ENCODE assay signal across 13 mouse cellular contexts in genomic region chr4:106581176-106581864, GRCm38 (mm10). TPM values are rescaled to one million over a fixed set of nuclear protein-coding genes. Genes with fewer than 3 reads are reported as not detected.
DNase-seq lines count a peak whose midpoint lies in the region; ATAC-seq lines count a peak whose summit lies in the region.
"Had no signal": no experiment of that assay in that cellular context is flagged by ENCODE, and none has a peak within 500 bp of the region (broad histone marks: within the 10 kb centered on the region; RNA-seq: fewer than 3 reads in every experiment).

No protein-coding gene starts in this region.

- 34% methylated on average over 14 of the region's 14 CpGs for WGBS in heart, embryonic 12.5 days
- 67% methylated on average over 14 of the region's 14 CpGs for WGBS in liver, embryonic 11.5 days

- peaks cover 36% of the 10 kb centered on the region for H3K4me1 ChIP-seq in heart, embryonic 12.5 days (replicated peaks)
- H3K4me1 ChIP-seq in liver, embryonic 11.5 days (replicated peaks; ENCODE audit: control insufficient read depth, insufficient read depth, low read length): peaks cover 29% of the 10 kb centered on the region

- H3K27ac ChIP-seq in heart, embryonic 12.5 days (ENCODE audit: poor library complexity, severe bottlenecking): peak overlapping the region; percentile 78
- peak overlapping the region; percentile 96; the same call in 1 of the 2 replicates for H3K27ac ChIP-seq in liver, embryonic 11.5 days (ENCODE audit: low read depth, low read length)
- H3K27ac ChIP-seq: embryonic facial prominence, embryonic 15.5 days had no signal

- peaks cover 70% of the 10 kb centered on the region for H3K36me3 ChIP-seq in heart, embryonic 12.5 days
- peaks cover 35% of the 10 kb centered on the region for H3K36me3 ChIP-seq in liver, embryonic 11.5 days (ENCODE audit: control insufficient read depth, insufficient read depth, low read length)

- ATAC-seq in heart, embryonic 12.5 days (ENCODE audit: insufficient number of reproducible peaks, low FRiP score): 0 out of 2 replicates have a peak, but pooled peaks have one; percentile 49
- ATAC-seq in liver, embryonic 11.5 days (replicated peaks; ENCODE audit: low FRiP score): no peak; the same call in 1 of the 2 replicates
- no peak for ATAC-seq in megakaryocyte-erythroid progenitor cell, adult 5-6 weeks (replicated peaks; ENCODE audit: low FRiP score, low TSS enrichment, poor library complexity, severe bottlenecking)

- H3K9ac ChIP-seq in heart, embryonic 12.5 days: no peak overlapping the region
- no peak overlapping the region for H3K9ac ChIP-seq in liver, embryonic 11.5 days (ENCODE audit: low read depth, low read length)
- H3K9ac ChIP-seq: embryonic facial prominence, embryonic 15.5 days had no signal

- H3K4me3 ChIP-seq in heart, embryonic 12.5 days: 0 out of 2 replicates have a peak overlapping the region, but pooled peaks have one; percentile 5
- no peak overlapping the region for H3K4me3 ChIP-seq in liver, embryonic 11.5 days (ENCODE audit: low read depth, low read length)
- H3K4me3 ChIP-seq: embryonic facial prominence, embryonic 15.5 days had no signal

- H3K9me3 ChIP-seq in heart, embryonic 12.5 days (replicated peaks): no peaks in the 10 kb centered on the region
- no peaks in the 10 kb centered on the region for H3K9me3 ChIP-seq in liver, embryonic 11.5 days (ENCODE audit: control insufficient read depth, low read length)
- H3K9me3 ChIP-seq: embryonic facial prominence, embryonic 15.5 days had no signal

- DNase-seq in right cerebral cortex, postnatal 10 days (ENCODE audit: low spot score in 2 of 2): peak; percentile 71 to 87
- no peak for DNase-seq in right cerebral cortex, postnatal 4 days
- DNase-seq in liver, embryonic 11.5 days (ENCODE audit: low spot score): no peak
- no peak for DNase-seq in cerebellum, postnatal 4 days (ENCODE audit: low spot score in 2 of 2)
- DNase-seq in kidney, adult 8-10 months: no peak
- DNase-seq: adrenal gland, postnatal 10 days; cerebellum, adult 8-10 months; kidney, adult 18-20 months; lung, postnatal 4 days had no signal

- peak overlapping the region; percentile 53 for H3K4me2 ChIP-seq in heart, embryonic 12.5 days
- no peak overlapping the region; the same call in 1 of the 2 replicates for H3K4me2 ChIP-seq in liver, embryonic 11.5 days
- H3K4me2 ChIP-seq: embryonic facial prominence, embryonic 15.5 days had no signal

- H3K27me3 ChIP-seq in heart, embryonic 12.5 days (replicated peaks): no peaks in the 10 kb centered on the region
- no peaks in the 10 kb centered on the region for H3K27me3 ChIP-seq in liver, embryonic 11.5 days (replicated peaks; ENCODE audit: control insufficient read depth, insufficient read depth, low read length)
- H3K27me3 ChIP-seq: embryonic facial prominence, embryonic 15.5 days had no signal

RNA-seq across cellular contexts. Expression of gene Dhcr24, which starts 20.5 kb away (rescaled TPM):
- 3.9 and 4.7 TPM in 2 replicates for polyA plus RNA-seq in heart, embryonic 12.5 days (2016; fragmentation: Nextera tagmentation; extraction: Ambion mirVana)
- polyA plus RNA-seq in liver, embryonic 11.5 days (2014; fragmentation: Nextera tagmentation; extraction: Ambion mirVana): 22.9 and 23.0 TPM in 2 replicates
- 27.7 and 27.8 TPM in 2 replicates for total RNA-seq in megakaryocyte-erythroid progenitor cell, adult 5-6 weeks (2014; fragmentation: Nextera tagmentation)
- total RNA-seq in megakaryocyte-erythroid progenitor cell, adult 5-6 weeks (2017): 9.4 and 11.2 TPM in 2 replicates

RNA-seq across cellular contexts. Expression of gene Lexm, which starts 35.7 kb away (rescaled TPM):
- polyA plus RNA-seq in heart, embryonic 12.5 days (2016; fragmentation: Nextera tagmentation; extraction: Ambion mirVana): 0.50 and 1.5 TPM in 2 replicates
- 0.30 and 0.52 TPM in 2 replicates for polyA plus RNA-seq in liver, embryonic 11.5 days (2014; fragmentation: Nextera tagmentation; extraction: Ambion mirVana)
- total RNA-seq in megakaryocyte-erythroid progenitor cell, adult 5-6 weeks (2014; fragmentation: Nextera tagmentation): not detected in 2 replicates
- not detected in 2 replicates for total RNA-seq in megakaryocyte-erythroid progenitor cell, adult 5-6 weeks (2017)
- total RNA-seq: adrenal gland, postnatal 10 days had no signal
- polyA plus RNA-seq: thymus, postnatal 0 days had no signal

RNA-seq across cellular contexts. Expression of gene Ttc22, which starts 40.9 kb away (rescaled TPM):
- 0.57 and 0.91 TPM in 2 replicates for polyA plus RNA-seq in heart, embryonic 12.5 days (2016; fragmentation: Nextera tagmentation; extraction: Ambion mirVana)
- polyA plus RNA-seq in liver, embryonic 11.5 days (2014; fragmentation: Nextera tagmentation; extraction: Ambion mirVana): 0.12 TPM in 2 replicates
- total RNA-seq in megakaryocyte-erythroid progenitor cell, adult 5-6 weeks (2014; fragmentation: Nextera tagmentation): not detected in 2 replicates
- total RNA-seq in megakaryocyte-erythroid progenitor cell, adult 5-6 weeks (2017): not detected in 2 replicates

Comparison
In these comparisons a context has a peak if more than half of its experiments do, and no peak if none do; other contexts are left out.
1. DNase-seq: peak in right cerebral cortex, postnatal 10 days (2 of 2); none in right cerebral cortex, postnatal 4 days (single experiment), liver, embryonic 11.5 days (single experiment), cerebellum, postnatal 4 days (0 of 2) and kidney, adult 8-10 months (0 of 2).